Mouse (Mus musculus) adrenal gland, postnatal 4 days (tissue): ENCODE measurements around the gene B3gnt3. TPM values are rescaled to one million over a fixed set of nuclear protein-coding genes. Genes with fewer than 3 reads are reported as not detected.
"Not testable (repeated sequence)": the region's sequence is repeated elsewhere in the genome, so short reads cannot be mapped to it uniquely, and the experiment has no call there.

Source experiments
- DNase-seq, 2 experiments: peaks; one replicate each; pipeline ENCODE4 v3.0.0; 2021 to 2022; ENCODE audit warnings: low spot score in 2 of 2, mixed read lengths in 2 of 2
- long read RNA-seq, 2 experiments: library from polyadenylated mRNA; stranded (forward); transcript quantifications; one replicate each; pipeline ENCODE4 v2.0.0; 2021
- total RNA-seq, 2 experiments: library from RNA; stranded (reverse); gene quantifications; 2 replicates each; pipeline ENCODE4 v1.2.3; 2021

Gene B3gnt3
- total RNA-seq, result 1 to 10 TPM; 4.4 to 5.0 TPM
- long read RNA-seq, experiment 1, partial matches to known transcripts, result 1 of 6 reads
- long read RNA-seq, experiment 1, other reads (novel, unspliced or antisense), result 1 of 6 reads
- long read RNA-seq, experiment 2, transcript B3gnt3-201 (3 exons, 3,055 nt), result major isoform, 9 of 15 reads
- long read RNA-seq, experiment 2, partial matches to known transcripts, result 2 of 15 reads
- long read RNA-seq, experiment 2, other reads (novel, unspliced or antisense), result 4 of 15 reads

DNA sequence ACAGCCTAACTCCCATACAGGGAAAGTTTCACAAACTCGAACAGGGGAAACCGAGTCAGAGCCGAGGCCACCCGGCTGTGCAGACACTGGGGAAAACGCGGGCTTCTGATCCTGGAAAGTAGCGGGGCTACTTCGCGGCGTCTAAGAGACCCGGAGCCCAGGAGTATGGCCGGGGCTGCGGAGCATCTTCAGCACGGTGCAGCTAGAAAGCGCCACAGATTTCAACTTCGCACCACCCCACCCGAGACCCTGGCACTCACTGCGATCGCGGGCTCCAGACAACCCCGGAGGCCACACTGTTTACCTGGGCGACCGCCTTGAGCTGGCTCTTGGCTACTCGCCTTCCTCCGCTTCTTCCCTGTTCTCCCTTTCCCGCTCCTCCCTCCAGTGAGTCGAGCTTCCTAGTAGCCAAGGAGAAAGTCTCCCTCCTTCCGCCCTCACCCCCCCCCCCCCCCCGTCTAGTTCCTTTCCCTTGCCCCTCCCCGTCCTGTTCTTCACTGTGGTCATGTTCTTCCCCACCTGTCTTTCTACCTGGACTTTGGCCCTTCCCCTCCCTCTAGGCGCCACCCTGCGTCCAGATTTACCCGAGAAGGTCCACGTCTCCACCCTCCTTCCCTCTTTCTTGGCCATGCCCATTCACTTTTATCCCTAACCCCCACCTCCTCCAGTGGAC is at the start of gene B3gnt3:
B3gnt3 (minus strand) TSS at position 376 of the 673 bp plus-strand sequence.
- DNase-seq, result no peak

DNA sequence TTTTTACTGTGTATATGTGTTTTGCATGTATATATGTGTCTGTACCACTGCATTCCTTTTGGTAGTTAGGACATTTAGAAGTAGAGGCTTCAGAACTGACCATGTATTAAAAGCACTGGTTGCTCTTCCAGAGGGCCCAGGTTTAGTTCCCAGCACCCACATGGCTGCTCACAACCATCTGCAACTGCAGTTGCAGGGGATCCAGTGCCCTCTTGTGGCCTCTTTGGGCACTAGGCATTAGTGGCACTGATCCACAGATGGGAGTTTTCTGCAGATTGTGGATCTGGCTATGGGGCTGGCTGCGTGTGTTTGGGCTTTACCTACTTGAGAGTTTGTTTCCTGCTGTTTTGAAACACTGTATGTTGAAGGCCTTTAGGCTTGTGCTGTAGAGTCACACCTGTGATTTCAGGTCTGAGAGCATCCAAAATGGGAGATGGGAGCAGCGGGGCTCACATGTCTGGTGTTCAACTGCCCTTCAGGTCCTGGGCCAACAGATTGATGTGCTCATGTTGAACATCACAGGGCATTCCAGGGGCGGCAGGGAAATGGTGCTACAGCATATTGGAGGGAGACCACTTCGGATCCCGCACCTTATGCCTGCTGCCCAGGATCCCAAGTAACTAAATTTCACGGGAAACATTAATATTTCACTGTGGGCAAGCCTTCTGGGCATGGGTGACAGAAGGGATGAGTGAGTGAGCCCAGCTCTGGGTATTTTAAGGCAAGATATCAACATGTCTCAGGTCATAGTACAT is 47.9 kb upstream of the B3gnt3 start:
- DNase-seq, result not testable (repeated sequence)

DNA sequence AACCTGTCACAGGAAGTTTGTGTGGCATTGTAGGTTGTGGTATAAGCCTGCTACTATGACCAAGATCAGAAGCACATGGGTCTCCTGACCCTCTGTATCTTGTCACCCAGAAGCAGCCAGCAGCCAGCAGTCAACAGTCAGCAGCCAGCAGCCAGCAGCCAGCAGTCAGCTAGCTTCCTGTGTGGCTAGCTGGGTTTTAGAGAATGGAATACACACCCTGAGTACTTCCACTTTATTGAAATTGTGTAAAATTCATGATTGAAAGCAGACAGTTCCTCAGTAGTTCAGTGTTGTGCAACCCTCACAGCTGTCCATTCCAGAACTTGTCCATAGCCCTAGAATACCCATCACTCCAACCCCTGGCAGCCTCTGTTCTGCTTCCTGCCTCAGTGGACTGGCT is 45.5 kb upstream of the B3gnt3 start:
- DNase-seq, result not testable (repeated sequence)

DNA sequence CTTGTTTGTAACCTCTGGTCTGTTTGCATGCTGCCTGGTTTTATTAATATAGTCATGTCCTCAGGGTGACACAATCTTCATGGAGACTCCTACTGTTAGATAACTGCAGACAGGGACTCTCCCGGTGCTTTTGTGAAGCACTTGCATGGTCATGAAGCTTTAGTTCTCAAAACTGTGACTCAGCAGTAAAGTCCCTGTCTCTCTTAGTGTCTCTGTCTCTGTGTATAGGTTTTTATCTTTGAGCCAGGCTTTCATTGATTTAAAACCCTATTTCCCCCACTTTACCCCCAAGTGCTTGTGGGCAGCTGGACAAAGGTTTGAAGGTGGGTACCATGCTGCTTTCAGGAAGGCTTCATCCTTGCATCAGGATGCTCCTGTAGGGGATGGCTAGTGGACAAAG is 43.7 kb upstream of the B3gnt3 start:
- no peak for DNase-seq

DNA sequence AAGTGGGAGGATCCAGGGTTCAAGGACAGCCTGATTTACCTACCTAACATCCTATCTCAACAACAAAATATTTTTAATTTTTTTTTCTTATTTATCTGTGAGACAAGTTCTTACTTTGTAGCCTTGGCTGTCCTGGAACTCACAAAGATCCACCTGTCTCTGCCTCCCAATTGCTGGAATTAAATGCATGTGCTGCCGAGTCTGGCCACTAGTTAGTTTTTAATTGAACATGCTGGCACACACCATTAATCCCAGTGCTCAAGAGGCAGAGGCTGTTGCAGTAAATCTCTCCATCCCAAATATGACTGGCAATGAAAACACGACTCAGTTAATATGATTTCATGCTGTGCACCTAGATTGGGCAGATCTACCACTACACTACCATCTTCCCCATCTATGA is 41.2 kb upstream of the B3gnt3 start:
- no peak for DNase-seq

DNA sequence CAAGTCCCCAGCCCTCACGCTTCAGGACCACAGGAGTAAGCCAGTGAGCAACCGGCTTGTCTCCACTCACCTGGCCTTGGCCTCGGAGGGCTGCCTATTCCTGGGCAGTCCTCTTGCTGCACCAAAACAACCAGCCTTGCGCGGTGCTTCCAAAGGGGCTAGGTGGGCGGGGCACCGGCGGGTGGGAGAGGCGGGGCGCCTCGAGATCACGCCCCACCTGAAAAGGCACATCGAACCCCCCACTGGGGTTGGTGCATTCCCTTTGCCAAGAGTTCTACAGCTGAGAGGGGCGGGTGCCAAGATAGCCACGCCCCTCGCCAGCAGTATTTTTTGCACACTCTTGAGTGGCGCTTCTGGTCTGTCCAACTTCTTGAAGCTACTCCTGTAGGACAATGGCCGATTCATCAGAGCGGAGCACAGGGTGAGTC is 40.1 kb upstream of the B3gnt3 start:
- DNase-seq, result no peak

DNA sequence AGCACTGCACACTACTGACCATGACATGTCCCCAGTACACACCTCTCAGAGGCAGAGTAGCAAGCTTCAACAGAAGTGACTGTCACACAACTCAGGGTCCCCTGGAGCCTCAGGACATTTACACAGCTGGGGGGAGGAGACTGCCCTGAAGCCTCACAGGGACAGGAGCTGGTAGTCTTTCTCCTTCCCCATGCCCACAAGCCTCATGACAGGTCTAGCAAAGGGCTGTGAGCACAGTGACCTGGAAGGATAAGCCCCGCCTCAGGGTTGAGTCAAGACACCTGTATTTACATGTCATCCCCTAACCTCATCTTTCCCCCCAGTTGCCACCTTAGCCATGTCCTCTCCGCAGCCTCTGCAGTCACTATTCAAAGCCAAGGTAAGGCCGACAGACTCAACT is 39.6 kb upstream of the B3gnt3 start:
- DNase-seq, result no peak

DNA sequence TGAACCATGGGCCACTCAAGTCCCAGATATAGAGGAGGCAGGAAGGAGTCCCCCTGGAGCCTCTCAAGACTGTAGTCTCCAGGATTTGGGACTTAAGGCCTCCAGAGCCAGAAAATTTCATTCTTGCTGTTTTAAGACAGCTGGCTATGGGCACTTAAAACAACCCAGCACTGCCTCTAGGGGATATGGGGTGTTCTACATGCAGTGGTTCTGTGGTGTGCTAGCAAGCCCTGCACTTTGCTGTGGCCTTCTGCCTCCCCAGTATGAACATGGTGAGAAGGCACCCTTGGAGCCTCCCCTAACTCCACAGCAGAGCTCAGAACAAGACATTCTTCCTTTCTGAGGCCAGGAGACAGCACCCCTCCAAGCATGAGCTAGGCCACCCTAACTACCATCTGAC is 36.7 kb upstream of the B3gnt3 start:
- DNase-seq, result not testable (repeated sequence)

DNA sequence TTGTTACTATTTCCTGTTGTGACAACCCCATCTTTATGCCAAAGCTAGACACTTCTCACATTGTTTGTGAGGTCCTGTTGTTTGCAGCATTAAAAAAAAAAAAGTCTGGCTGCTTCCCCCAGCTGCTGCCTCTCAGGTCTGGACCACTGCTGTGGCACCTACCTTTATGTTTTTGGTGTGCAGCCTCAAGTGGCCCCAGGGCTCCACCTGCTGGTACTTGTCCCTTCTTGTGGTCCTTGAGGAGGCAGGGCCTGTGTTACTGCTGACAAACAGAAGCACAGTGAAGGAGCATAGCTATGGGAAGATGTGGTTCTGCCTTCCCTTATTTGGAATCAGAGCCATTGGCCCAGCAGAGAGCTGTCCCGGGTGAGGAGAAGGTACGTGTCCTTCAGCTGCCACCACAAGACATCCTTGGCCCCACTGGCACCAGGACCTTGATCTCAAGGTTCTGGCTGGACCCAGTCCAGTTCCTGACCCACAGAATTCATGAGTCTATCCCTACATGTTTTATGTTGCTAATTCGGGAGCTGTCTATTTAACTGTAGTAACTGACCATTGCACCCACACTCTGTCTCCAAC is 30.2 kb upstream of the B3gnt3 start:
- DNase-seq, result no peak

DNA sequence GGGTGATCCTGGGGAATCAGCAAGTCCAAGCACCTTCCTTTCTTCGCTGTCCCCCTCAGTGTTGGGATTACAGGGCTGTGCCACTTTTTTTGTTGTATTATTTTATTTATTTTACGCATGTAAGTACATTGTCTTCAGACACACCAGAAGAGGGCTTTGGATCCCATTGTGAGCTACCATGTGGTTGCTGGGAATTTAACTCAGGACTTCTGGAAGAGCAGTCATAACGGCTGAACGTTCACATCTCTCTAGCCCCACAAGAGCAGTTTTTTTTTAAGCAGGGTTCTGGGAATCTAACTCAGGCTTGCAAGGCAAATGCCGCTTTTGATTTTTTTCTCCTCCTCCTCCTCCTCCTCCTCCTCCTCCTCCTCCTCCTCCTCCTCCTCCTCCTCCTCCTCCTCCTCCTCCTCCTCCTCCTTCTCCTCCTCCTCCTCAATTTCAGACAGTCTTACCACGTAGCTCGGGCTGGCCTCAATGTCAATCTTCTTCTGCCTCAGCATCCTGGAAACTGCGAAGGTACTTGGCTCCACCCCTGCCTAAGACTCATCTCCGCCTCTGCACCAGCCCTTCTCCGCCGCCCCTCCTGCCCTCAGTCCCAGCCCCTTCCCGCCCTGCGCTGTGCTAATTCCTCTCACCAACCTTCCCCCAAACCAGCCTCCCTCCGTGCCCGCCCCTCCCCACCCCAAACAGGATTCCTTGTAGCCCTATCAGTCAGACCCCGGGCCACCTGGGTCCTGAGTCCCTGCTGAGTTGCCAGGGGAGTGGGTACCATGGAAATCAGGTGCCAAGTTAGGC is 27.4 kb upstream of the B3gnt3 start:
- DNase-seq, result no peak

DNA sequence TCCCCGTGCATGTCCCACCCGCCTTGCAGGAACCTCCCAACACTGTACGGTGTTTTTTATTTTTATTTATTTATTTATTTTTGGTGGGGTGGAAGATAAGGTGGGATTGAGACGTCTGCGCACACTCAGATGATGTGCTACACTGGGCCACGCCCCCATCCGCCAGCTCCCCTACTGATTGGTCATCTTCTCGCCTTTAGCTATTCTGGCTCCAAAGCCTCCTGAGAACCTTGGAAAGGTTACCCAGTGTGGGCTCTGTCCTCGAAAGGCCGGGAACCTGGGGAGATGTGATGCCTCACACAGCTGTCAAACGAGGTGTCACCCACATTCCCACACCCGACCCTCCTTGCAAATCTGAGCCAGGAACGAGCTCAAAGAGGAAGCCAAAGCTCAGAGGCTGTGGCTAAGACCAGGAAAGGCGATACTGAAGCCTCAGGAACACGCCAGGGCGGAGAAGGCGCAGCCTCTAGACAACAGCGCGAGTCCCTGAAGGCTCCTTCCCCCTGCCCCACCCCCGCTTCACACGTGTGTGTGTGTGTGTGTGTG is 26.7 kb upstream of the B3gnt3 start:
- no peak for DNase-seq

DNA sequence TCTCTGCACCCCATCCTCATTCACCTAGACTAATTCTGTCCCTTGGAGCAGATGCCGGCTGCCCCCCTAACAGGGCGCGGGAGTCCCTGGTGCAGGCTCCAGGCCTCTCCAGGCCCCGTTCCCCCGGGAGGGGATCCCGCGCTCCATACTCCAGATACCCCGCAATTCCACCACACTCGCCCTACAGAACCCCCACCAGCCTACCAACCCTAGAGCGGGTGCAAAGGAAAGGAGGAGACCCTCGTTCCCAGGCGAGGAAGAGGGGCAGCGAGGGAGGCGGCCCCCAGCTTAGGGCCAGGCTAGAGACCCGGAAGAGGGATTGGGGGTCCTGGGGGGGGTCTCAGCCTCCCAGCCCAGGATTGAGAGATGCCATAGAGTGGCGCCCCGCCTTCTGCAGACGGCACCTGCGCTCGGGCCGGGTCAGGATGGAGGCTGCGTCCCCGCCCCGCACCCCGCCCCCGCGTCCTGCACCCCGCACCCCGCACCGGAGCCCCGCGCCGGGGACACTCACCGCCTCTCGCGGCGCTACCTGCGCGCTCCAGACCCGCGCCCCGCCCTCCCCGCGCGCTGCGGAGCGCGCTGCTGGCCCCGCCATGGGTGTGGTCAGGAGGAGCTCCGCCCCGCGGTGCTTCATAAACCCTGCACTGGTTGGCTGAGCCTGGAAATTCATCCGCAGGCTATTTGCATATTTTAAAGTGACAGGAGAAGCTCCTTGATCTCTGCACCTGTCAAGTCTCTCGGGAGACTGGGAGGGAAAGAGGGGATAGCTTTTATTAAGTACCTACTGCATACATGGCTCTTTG is 23.7 kb upstream of the B3gnt3 start, which contains the start of gene Fcho1:
Fcho1 (minus strand) TSS at position 595 of the 803 bp plus-strand sequence.
- DNase-seq, result peak in 1 of 2 experiments; percentile 38

DNA sequence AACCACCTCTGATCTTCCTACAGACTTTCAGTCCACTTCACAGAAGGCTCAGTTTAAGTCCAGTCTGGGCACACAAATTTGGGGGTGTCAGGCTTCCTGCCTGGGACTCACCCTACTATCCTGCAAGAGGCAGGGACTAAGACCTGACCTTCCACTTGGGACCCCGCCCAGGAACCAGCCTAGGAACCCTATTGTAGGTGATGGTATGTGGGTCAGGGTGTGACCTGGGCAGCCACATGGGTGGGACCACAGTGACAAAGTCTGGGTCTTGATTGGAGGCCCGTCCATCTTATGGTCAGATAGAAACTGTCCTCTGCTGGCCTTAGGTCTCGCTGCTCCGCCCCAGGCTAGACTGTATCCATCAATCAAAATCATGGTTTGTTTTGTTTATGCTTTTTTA is 22.8 kb upstream of the B3gnt3 start:
- DNase-seq, result no peak

DNA sequence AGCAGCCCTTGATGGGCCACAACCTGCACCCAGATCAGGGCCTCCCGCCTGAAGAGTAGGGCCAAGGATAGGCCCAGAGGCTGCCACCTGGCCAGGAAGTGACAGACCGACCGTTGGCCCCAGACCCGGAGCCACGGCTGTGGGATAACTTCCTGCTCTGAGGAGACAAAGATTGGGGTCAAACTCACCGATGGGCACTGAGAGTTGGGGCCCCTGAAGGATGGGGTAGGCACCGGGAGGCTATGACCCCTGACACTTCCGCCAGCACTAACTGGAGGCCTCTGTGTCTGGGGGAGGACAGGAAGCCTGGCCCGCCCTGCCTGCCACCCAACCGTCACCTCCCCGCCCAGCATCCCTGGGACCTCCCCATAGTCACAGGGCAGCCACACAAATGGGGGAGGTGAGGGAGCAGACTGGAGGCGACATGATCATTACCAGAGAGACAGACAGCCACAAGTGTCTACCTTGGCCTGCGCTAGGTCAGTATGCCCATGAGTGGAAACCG is 21.5 kb upstream of the B3gnt3 start:
- no peak for DNase-seq

DNA sequence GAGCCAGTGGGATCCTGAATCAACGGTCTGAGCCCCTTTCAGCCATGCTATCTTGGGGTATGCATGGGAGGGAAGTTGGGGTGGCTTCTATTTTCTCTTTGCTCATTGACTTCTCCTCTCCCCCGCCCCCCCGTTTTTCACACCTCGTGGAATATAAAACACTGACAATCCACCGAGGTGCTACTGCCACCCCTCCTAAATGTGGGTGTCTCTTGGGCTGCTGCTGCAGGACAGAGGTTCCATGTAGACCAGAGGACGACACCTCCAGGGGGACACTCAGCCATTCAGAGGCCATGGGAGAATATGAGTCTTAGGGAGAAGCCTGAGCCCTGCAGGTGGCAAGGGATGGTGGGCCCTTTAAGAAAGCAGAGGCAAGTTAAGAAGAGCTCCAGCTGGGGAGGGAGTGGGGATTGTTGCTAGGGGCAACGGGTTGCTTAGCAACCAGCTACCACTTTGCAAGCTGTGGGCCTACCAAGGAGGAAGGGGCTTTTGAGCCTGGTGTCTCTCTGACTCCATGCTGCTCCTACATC is 18.4 kb upstream of the B3gnt3 start:
- DNase-seq, result no peak

DNA sequence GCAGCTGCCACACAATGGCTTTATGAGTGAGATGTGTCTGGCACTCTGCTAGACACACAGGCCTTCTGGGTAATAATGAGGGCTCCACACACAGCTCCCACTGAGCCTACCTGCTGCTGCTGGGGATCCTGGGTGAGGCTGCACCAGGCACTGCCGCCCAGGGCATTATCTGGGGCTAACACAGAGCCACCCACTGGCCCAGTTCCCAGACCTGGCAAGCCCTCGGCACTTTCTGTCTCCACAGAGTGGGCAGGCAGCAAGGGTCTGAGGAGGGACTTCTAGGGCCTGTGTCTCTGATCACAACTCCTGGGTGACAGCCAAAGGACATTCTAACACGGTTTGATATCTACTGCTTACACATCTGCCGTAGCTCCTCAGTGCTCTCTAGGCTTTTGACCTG is 17.6 kb upstream of the B3gnt3 start:
- no peak for DNase-seq

DNA sequence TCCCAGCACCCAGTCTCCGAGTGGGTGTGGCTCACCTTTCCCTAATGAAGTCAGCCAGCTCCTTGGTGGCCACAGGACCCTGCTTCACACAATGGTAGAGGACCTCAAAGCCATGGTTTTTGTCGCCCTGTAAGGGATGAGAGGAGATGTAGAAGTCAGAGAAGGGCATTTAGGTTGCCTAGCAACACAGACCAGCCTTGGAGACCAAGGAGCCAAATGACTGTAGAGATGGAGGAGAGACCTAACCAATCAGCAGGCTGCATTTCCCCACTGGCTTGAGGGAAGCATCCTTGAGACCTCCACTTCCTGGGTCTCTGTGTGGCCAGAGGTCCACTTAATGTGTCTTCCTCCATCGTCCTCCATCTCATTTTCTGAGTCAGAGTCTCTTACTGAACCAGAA is 16.7 kb upstream of the B3gnt3 start:
- DNase-seq, result no peak

DNA sequence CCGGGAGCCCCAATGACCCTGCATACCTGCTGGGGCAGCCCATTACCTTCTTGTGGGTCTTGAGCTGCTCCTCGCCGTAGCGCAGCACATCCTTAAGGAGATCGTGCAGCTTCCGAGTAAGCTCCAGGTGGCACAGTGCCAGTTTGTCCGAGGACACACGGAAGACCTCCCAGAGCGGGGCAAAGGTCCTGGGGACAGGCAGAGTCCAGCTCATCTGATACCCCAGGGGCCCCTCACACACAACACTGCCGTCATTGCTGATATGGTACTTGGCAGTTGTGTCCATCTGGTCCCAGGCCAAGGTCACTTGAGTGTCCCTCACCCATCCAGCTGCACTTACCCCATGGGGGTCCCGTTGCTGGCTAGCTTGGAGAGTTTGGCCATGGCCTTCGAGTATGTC is 15.5 kb upstream of the B3gnt3 start:
- DNase-seq, result no peak

DNA sequence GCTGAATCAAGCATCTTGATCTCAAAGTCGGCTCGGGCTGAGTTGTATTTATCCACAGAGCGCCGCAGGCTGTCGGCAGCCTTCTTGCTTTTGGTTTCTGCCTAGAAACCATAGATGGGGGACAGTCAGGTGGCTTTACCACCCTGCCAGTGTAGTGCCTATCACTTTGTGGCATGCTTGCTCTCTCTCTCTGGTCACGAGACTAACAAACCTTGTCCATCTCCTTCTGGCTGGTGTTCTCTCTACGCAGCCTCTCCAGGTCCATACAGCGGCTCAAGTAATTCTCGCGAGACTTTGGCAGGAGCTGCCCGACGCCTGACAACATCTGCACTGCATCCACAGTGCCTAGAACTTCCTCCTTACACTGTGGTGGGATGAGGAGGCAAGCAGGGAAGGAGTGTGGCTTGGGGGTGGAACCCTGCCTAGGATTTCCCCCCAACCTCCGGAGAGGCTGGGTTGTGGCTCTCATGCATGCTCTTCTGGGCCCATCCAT is 15.0 kb upstream of the B3gnt3 start:
- no peak for DNase-seq
